Mouse (Mus musculus): ENCODE measurements around the gene Bola1. TPM values are rescaled to one million over a fixed set of nuclear protein-coding genes. Genes with fewer than 3 reads are reported as not detected.
A peak's percentile ranks its signal among the peaks of the same experiment; 100 is the strongest.
"Not testable (repeated sequence)": the region's sequence is repeated elsewhere in the genome, so short reads cannot be mapped to it uniquely, and the experiment has no call there.

Bola1 gene
- polyA plus RNA-seq, 1 experiment = 38.3 TPM

DNA sequence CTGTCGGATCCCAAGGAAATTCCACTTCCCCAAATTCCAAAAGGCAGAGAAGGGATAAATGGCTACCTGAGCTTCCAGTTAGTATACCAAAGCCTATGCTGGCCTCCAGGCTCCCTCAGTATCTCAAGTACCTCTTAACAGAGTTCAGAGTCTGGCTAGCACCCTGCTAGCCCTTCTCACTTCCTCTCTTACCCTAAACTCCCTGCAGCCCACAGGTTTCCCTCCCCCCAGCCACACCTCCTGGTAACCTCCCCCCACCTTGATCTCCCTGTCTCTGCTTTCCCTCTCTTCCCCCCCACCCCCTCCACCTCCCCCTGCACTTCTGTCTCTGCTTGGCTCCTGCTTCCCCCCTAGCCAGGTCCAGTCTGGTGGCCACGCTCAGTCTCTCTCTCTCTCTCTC lies 19.8 kb downstream of the Bola1 start:
- no peak overlapping the region for H3K4me3 ChIP-seq (ENCODE audit: control insufficient read depth, low read depth, low read length)
- TF ChIP-seq CTCF (IDR thresholded peaks at IDR 0.05; ENCODE audit: control insufficient read depth, insufficient read depth, insufficient replicate concordance, low read depth, low read length) = no peak
- no peak for TF ChIP-seq POLR2A (IDR thresholded peaks at IDR 0.05; ENCODE audit: control insufficient read depth, low read depth, low read length)

DNA sequence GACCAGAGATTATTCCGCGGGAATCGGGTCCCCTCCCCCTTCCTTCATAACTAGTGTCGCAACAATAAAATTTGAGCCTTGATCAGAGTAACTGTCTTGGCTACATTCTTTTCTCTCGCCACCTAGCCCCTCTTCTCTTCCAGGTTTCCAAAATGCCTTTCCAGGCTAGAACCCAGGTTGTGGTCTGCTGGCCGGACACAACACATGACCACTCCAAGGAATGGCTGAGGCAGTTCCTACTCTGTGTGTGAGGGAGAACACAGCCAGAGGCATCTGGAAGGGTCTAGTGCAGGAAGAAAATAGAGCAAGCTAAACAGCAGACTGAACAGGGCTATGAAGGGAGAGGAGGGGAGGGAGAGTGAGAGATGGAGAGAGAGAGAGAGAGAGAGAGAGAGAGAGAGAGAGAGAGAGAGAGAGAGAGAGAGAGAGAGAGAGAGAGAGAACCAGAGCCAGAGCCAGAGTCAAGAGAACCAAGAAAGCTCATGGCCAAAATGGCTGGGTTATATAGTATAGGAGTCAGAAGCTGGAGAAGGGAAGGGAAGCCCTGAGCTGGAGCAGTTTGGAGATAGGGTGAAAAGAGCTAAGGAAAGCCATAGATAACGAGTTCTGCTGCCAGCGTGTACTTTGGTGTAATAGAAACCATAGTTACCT lies 20.8 kb downstream of the Bola1 start:
- H3K27me3 ChIP-seq (ENCODE audit: control insufficient read depth, insufficient read depth, low read length); H3K36me3 ChIP-seq (ENCODE audit: control insufficient read depth, insufficient read depth, low read length); H3K4me3 ChIP-seq (ENCODE audit: control insufficient read depth, low read depth, low read length); H3K27ac ChIP-seq (ENCODE audit: control insufficient read depth, insufficient read depth, low read depth, low read length): not testable (repeated sequence)
- H3K4me1 ChIP-seq (ENCODE audit: control insufficient read depth, insufficient read depth, low read length) = peaks cover 24% of the 10 kb centered on the region

More for the DNA sequence above, 19.8 kb downstream of the Bola1 start:
- no peaks in the 10 kb centered on the region for H3K36me3 ChIP-seq (ENCODE audit: control insufficient read depth, insufficient read depth, low read length)
- H3K27me3 ChIP-seq (ENCODE audit: control insufficient read depth, insufficient read depth, low read length) = no peaks in the 10 kb centered on the region
- peaks cover 23% of the 10 kb centered on the region for H3K4me1 ChIP-seq (ENCODE audit: control insufficient read depth, insufficient read depth, low read length)
- no peak overlapping the region for H3K27ac ChIP-seq (ENCODE audit: control insufficient read depth, insufficient read depth, low read depth, low read length)

DNA sequence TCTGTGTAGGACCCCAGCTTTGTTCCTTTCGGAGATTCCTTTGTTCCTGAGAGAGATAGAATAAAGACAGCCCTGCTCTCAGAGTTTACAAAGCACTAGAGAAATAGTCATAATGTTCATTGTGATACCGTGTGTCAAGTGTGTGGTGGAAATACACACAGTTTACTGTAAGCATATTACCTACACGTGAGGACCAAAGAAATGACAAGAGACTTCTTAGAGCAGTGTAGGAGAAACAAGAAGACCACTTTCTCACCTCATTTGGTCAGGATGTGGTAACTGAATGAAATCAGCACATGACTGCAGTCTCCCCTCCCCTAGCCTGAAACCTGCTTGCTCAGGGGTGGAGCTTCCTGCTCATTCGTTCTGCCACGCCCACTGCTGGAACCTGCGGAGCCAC lies 21.3 kb downstream of the Bola1 start:
- Histone ChIP-seq H3K36me3 (ENCODE audit: control insufficient read depth, insufficient read depth, low read length) (no peaks in the 10 kb centered on the region), H3K4me1 (ENCODE audit: control insufficient read depth, insufficient read depth, low read length) (peaks cover 26% of the 10 kb centered on the region), H3K27ac (ENCODE audit: control insufficient read depth, insufficient read depth, low read depth, low read length) (no peak overlapping the region), H3K27me3 (ENCODE audit: control insufficient read depth, insufficient read depth, low read length) (no peaks in the 10 kb centered on the region), H3K4me3 (ENCODE audit: control insufficient read depth, low read depth, low read length) (peak overlapping the region; percentile 24)
- no peak for TF ChIP-seq CTCF (IDR thresholded peaks at IDR 0.05; ENCODE audit: control insufficient read depth, insufficient read depth, insufficient replicate concordance, low read depth, low read length)
- TF ChIP-seq POLR2A (IDR thresholded peaks at IDR 0.05; ENCODE audit: control insufficient read depth, low read depth, low read length) = no peak

DNA sequence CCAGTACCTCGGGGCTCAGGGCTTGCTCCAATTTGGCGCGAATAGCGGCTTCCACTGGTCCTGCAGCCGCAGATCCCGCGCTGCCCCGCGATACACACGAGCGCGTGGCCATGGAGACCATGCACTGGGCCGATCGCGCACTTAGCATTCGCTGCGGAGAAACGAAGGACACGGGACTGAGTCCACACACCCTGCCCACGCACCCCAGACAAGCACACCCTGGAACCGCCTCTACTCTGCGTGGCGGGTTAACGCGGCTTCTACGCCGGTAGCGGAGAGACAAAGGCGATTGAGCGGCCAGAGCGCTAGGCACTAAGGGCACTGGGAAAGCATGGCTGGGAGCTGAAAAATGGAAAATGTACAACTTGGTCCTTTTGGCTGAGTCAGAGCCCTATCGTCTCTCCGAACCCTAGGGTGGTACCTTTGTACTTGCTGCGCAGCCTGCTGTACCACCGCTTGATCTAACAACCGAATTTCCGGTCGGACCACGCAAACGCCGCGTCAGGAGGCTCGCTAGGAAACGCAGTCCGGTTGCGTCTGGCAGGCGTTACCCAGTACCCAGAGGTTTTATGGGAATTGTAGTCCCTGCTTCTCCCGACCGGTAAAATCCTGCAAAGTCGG lies 22.3 kb downstream of the Bola1 start:
- TF ChIP-seq CTCF (IDR thresholded peaks at IDR 0.05; ENCODE audit: control insufficient read depth, insufficient read depth, insufficient replicate concordance, low read depth, low read length) (peak; percentile 28; the same call in 1 of the 2 replicates), POLR2A (IDR thresholded peaks at IDR 0.05; ENCODE audit: control insufficient read depth, low read depth, low read length) (peak; percentile 71)
- no peaks in the 10 kb centered on the region for H3K27me3 ChIP-seq (ENCODE audit: control insufficient read depth, insufficient read depth, low read length)
- H3K4me1 ChIP-seq (ENCODE audit: control insufficient read depth, insufficient read depth, low read length) = peaks cover 26% of the 10 kb centered on the region
- H3K4me3 ChIP-seq (ENCODE audit: control insufficient read depth, low read depth, low read length) = peak overlapping the region; percentile 72
- peak overlapping the region; percentile 4 for H3K27ac ChIP-seq (ENCODE audit: control insufficient read depth, insufficient read depth, low read depth, low read length)
- no peaks in the 10 kb centered on the region for H3K36me3 ChIP-seq (ENCODE audit: control insufficient read depth, insufficient read depth, low read length)

DNA sequence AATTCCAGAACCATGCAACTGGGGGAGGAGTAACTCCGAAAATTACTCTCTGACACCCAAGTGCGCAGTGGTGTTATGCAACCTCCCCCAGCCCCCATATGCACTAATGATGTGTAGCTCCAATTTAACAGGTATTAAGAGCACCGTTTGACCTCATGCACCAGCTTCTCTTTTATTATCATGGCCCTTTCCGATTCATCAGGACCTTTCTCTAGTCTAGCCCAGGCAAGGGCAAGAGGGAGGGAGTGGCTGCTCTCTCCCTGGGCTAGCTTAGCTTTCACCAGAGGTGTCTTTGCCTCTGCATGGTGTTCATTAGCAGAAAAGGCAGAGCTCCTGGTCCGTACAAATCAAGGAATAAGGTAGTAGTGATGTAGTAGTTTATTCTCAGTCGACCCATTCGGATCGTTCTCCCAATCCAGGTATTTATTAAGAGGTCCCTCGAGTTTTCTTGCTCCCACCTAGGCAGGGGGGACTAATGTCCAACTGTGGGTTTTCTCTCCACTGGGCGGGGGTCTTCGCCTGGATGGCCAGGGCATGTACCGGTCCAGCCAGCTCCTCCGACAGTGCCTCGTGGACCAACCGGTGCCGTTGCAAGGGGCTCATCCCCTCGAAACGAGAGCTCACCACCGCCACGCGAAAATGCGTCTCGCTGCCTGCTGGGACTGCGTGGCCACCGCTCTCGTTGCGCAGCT lies 22.9 kb downstream of the Bola1 start:
- no peaks in the 10 kb centered on the region for H3K27me3 ChIP-seq (ENCODE audit: control insufficient read depth, insufficient read depth, low read length)
- H3K4me1 ChIP-seq (ENCODE audit: control insufficient read depth, insufficient read depth, low read length) = peaks cover 26% of the 10 kb centered on the region
- H3K36me3 ChIP-seq (ENCODE audit: control insufficient read depth, insufficient read depth, low read length) = no peaks in the 10 kb centered on the region
- TF ChIP-seq POLR2A (IDR thresholded peaks at IDR 0.05; ENCODE audit: control insufficient read depth, low read depth, low read length) = no peak
- no peak for TF ChIP-seq CTCF (IDR thresholded peaks at IDR 0.05; ENCODE audit: control insufficient read depth, insufficient read depth, insufficient replicate concordance, low read depth, low read length)
- H3K27ac ChIP-seq (ENCODE audit: control insufficient read depth, insufficient read depth, low read depth, low read length) = peak overlapping the region; percentile 4; the same call in 1 of the 2 replicates
- H3K4me3 ChIP-seq (ENCODE audit: control insufficient read depth, low read depth, low read length) = peak overlapping the region; percentile 72

DNA sequence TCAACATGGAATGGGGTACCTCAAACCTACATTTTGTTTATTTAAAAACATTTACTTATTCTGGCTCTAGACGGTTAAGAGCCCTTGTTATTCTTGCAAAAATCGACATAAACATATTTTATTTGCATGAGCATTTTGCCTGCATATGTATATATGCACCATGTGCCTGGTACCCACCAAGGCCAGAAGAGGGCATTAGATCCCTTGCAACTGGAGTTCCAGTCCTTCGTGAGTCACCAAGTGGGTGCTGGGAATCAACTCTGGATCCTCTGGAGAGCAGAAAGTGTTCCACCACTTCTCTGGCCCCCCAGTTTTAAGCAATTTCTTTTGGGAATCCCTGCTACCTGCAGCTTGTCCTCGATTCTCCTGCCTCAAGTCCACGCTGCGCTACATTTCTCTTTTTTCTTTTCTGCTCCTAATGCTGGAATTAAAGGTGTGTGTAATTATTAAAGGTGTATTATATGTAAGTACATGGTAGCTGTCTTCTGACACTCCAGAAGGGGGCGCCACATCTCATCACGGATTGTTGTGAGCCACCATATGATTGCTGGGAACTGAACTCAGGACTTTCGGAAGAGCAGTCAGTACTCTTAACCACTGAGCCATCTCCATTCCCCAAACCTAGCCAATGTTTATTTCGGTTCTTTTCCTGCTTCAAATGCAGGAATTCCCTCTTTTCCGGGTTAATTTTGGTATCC lies 23.7 kb downstream of the Bola1 start:
- H3K4me1 ChIP-seq (ENCODE audit: control insufficient read depth, insufficient read depth, low read length) = peaks cover 26% of the 10 kb centered on the region
- no peak overlapping the region for H3K27ac ChIP-seq (ENCODE audit: control insufficient read depth, insufficient read depth, low read depth, low read length)
- no peak for TF ChIP-seq CTCF (IDR thresholded peaks at IDR 0.05; ENCODE audit: control insufficient read depth, insufficient read depth, insufficient replicate concordance, low read depth, low read length)
- no peak for TF ChIP-seq POLR2A (IDR thresholded peaks at IDR 0.05; ENCODE audit: control insufficient read depth, low read depth, low read length)
- no peaks in the 10 kb centered on the region for H3K36me3 ChIP-seq (ENCODE audit: control insufficient read depth, insufficient read depth, low read length)
- no peaks in the 10 kb centered on the region for H3K27me3 ChIP-seq (ENCODE audit: control insufficient read depth, insufficient read depth, low read length)
- no peak overlapping the region for H3K4me3 ChIP-seq (ENCODE audit: control insufficient read depth, low read depth, low read length)

DNA sequence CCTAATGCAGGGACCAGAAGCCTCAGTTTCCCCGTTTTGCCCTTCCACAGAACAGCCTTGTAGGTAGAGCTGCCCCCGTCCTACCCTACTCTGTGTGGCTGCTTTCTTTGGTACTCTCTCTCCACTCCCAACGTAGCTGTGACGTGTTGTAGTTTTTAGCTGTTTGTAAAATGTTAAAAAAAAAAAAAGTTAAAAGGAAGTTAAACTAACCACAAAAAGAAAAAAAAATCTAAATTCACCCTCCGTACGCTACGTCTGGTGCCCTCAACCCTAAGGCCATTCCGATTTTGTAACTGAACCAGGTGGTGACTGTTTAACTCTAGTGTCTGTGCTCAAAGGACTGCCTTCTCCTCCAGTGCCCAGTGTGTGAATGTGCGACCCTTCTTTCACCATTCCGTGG lies 24.5 kb downstream of the Bola1 start:
- Histone ChIP-seq H3K27ac (ENCODE audit: control insufficient read depth, insufficient read depth, low read depth, low read length) (no peak overlapping the region), H3K4me3 (ENCODE audit: control insufficient read depth, low read depth, low read length) (no peak overlapping the region), H3K27me3 (ENCODE audit: control insufficient read depth, insufficient read depth, low read length) (no peaks in the 10 kb centered on the region), H3K4me1 (ENCODE audit: control insufficient read depth, insufficient read depth, low read length) (peaks cover 26% of the 10 kb centered on the region), H3K36me3 (ENCODE audit: control insufficient read depth, insufficient read depth, low read length) (no peaks in the 10 kb centered on the region)
- no peak for TF ChIP-seq CTCF (IDR thresholded peaks at IDR 0.05; ENCODE audit: control insufficient read depth, insufficient read depth, insufficient replicate concordance, low read depth, low read length)

Data from testis, adult 2 months (tissue).